Mouse (Mus musculus) stomach, embryonic 16.5 days (tissue): Measurements from ENCODE around the gene Aloxe3. TPM values are rescaled to one million over a fixed set of nuclear protein-coding genes. Genes with fewer than 3 reads are reported as not detected.

Experiments
- ATAC-seq: fragments of 200-750 bp; cut with Nextera tagmentation; 2 replicates; pipeline ENCODE4 v1.8.0; 2017; ENCODE audit warnings: moderate number of reproducible peaks, moderate TSS enrichment; ENCODE audit not compliant: insufficient read depth, low FRiP score
- H3K27ac ChIP-seq: fragments of 300-500 bp; sonication (generic); 2 replicates; pipeline ENCODE4 v1.5.1; 2014; ENCODE audit warnings: low read length
- H3K27me3 ChIP-seq: fragments of 300-500 bp; sonication (generic); 2 replicates; pipeline ENCODE4 v1.6.1; 2014; ENCODE audit warnings: low read length, control low read depth, mixed read lengths; ENCODE audit not compliant: control insufficient read depth, insufficient read depth
- H3K36me3 ChIP-seq: fragments of 300-500 bp; sonication (generic); 2 replicates; pipeline ENCODE4 v1.6.1; 2014; ENCODE audit warnings: low read length; ENCODE audit not compliant: control insufficient read depth, insufficient read depth
- H3K4me1 ChIP-seq: fragments of 300-500 bp; sonication (generic); 2 replicates; pipeline ENCODE4 v1.6.1; 2014; ENCODE audit warnings: low read length, control low read depth, mixed read lengths; ENCODE audit not compliant: control insufficient read depth, insufficient read depth
- H3K4me2 ChIP-seq: fragments of 300-500 bp; sonication (generic); 2 replicates; pipeline ENCODE4 v1.6.1; 2014; ENCODE audit warnings: low read depth, low read length, mixed read lengths
- H3K4me3 ChIP-seq: fragments of 300-500 bp; sonication (generic); replicated peaks from 2 replicates; pipeline ENCODE4 v1.5.1; 2014; ENCODE audit warnings: mild to moderate bottlenecking, low read length
- H3K9ac ChIP-seq: fragments of 300-500 bp; sonication (generic); 2 replicates; pipeline ENCODE4 v1.6.1; 2014; ENCODE audit warnings: low read length
- H3K9me3 ChIP-seq: fragments of 300-500 bp; sonication (generic); replicated peaks from 2 replicates; pipeline ENCODE4 v1.6.1; 2016; ENCODE audit warnings: low read length, control low read depth; ENCODE audit not compliant: control insufficient read depth
- WGBS: fragments of 180-500 bp; shearing (Covaris S2); extraction: QIAGEN DNeasy Blood & Tissue Kit; methylation state at CpG from one replicate; pipeline ENCODE4 v1.1.7; 2014; 5-methylcytosine and 5-hydroxymethylcytosine counted together
- polyA plus RNA-seq: library from polyadenylated mRNA; unstranded; fragments of >200 nt; fragmentation: Nextera tagmentation; extraction: Ambion mirVana; gene quantifications from 2 replicates; pipeline ENCODE4 v1.2.1, GENCODE M21; 2015

The Aloxe3 gene
- polyA plus RNA-seq, 1 experiment from 2014 or later = 2.0 TPM

- H3K27me3 ChIP-seq = no peaks in the 10 kb centered on the region
- H3K4me2 ChIP-seq = peak overlapping the region; percentile 96
- WGBS = under 1% methylated on average over 19 of the region's 19 CpGs
- H3K36me3 ChIP-seq = peaks cover 19% of the 10 kb centered on the region; the same call in 1 of the 2 replicates
- H3K4me3 ChIP-seq = peak overlapping the region; percentile 57
- peak overlapping the region; percentile 96 for H3K27ac ChIP-seq
- peak overlapping the region; percentile 81 for H3K9ac ChIP-seq
- ATAC-seq = peak; percentile 15
- H3K9me3 ChIP-seq = no peaks in the 10 kb centered on the region
- peaks cover 38% of the 10 kb centered on the region for H3K4me1 ChIP-seq
Measured at GRCm38 (mm10) chr11:69098762-69099091, 27.0 kb upstream of the Aloxe3 start.

DNA sequence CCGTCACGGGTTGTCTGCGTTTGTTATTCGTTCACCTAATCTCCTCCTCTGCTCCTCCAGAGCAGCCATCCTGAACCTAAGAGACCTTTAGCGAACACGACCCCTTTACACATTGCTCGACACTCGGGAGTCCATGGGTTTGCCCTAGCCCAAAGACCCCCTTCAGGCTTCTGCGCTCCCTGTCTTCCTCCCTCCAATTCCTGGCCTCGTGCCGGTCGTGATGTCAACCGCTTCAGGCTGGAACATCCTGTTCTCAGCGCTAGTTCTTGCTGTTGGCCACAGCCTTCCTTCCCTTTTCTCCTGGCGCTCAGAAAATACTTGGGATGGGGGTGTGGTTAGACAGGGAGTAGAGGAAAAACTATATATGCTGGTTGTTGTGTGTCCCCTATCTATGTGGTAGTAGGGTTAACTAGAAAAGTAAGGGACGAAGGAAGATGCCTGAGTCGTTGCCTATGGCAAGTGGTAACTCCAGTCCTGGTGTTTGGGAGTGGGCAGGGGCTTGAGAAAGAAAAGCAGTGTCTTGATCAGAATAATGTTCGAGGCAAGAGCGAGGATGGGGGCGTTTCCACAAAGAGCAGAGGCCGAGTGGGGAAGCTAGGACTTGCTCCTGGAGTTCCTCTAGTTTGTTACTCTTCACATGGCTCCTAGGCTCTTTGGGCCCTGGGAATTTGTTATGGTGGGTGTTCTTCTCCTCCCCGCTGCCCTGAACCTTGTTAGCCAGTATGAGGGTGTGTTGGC lies 26.4 kb upstream of the Aloxe3 start:
- peak overlapping the region; percentile 96 for H3K4me2 ChIP-seq
- peaks cover 36% of the 10 kb centered on the region for H3K4me1 ChIP-seq
- peak overlapping the region; percentile 81 for H3K9ac ChIP-seq
- peaks cover 24% of the 10 kb centered on the region; the same call in 1 of the 2 replicates for H3K36me3 ChIP-seq
- no peaks in the 10 kb centered on the region for H3K9me3 ChIP-seq
- ATAC-seq = no peak
- H3K27ac ChIP-seq = peak overlapping the region; percentile 96
- H3K27me3 ChIP-seq = no peaks in the 10 kb centered on the region
- peak overlapping the region; percentile 57 for H3K4me3 ChIP-seq
- under 1% methylated on average over 22 of the region's 22 CpGs for WGBS

- no peaks in the 10 kb centered on the region for H3K9me3 ChIP-seq
- H3K27ac ChIP-seq = peak overlapping the region; percentile 96
- peaks cover 30% of the 10 kb centered on the region for H3K36me3 ChIP-seq
- peak overlapping the region; percentile 96 for H3K4me2 ChIP-seq
- peak overlapping the region; percentile 57 for H3K4me3 ChIP-seq
- H3K4me1 ChIP-seq = peaks cover 34% of the 10 kb centered on the region
- WGBS = under 1% methylated on average over 23 of the region's 23 CpGs
- no peaks in the 10 kb centered on the region for H3K27me3 ChIP-seq
- H3K9ac ChIP-seq = peak overlapping the region; percentile 81
- peak; percentile 9; the same call in 1 of the 2 replicates for ATAC-seq
Measured at GRCm38 (mm10) chr11:69099915-69100345, 25.8 kb upstream of the Aloxe3 start.

GRCm38 (mm10) chr11:69100639-69101360 lies 24.9 kb upstream of the Aloxe3 start:
- no peak overlapping the region for H3K27ac ChIP-seq
- H3K9ac ChIP-seq = peak overlapping the region; percentile 81
- no peaks in the 10 kb centered on the region for H3K9me3 ChIP-seq
- peaks cover 38% of the 10 kb centered on the region for H3K36me3 ChIP-seq
- WGBS = 89% methylated on average over 20 of the region's 20 CpGs
- H3K4me3 ChIP-seq = no peak overlapping the region
- H3K27me3 ChIP-seq = no peaks in the 10 kb centered on the region
- ATAC-seq = no peak
- H3K4me1 ChIP-seq = peaks cover 34% of the 10 kb centered on the region
- peak overlapping the region; percentile 96 for H3K4me2 ChIP-seq

GRCm38 (mm10) chr11:69101604-69102402 lies 23.9 kb upstream of the Aloxe3 start:
- Histone ChIP-seq H3K36me3 (peaks cover 43% of the 10 kb centered on the region), H3K27me3 (no peaks in the 10 kb centered on the region), H3K4me2 (no peak overlapping the region), H3K4me3 (no peak overlapping the region), H3K27ac (no peak overlapping the region), H3K9me3 (no peaks in the 10 kb centered on the region), H3K9ac (no peak overlapping the region), H3K4me1 (peaks cover 34% of the 10 kb centered on the region)
- 88% methylated on average over 21 of the region's 21 CpGs for WGBS
- ATAC-seq = no peak

GRCm38 (mm10) chr11:69102403-69102725 lies 23.3 kb upstream of the Aloxe3 start:
- ATAC-seq = no peak
- Histone ChIP-seq H3K4me1 (peaks cover 31% of the 10 kb centered on the region), H3K36me3 (peaks cover 43% of the 10 kb centered on the region), H3K4me3 (no peak overlapping the region), H3K27ac (no peak overlapping the region), H3K4me2 (no peak overlapping the region), H3K9me3 (no peaks in the 10 kb centered on the region), H3K9ac (no peak overlapping the region), H3K27me3 (no peaks in the 10 kb centered on the region)
- 84% methylated on average over 7 of the region's 7 CpGs for WGBS

DNA sequence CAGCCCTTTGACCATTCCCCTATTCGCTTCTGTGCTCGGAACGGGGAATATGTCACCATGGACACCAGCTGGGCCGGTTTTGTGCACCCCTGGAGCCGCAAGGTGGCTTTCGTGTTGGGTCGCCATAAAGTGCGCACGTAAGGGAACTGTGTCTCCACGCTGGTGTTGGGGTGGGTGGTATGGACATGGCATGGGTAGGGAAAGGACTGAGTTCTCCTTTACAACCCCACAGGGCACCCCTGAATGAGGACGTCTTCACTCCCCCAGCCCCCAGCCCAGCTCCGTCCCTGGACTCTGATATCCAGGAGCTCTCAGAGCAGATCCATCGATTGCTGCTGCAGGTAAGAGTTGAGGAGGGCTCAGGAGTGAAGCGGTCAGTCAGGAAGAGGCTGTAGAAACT lies 22.6 kb upstream of the Aloxe3 start:
- H3K4me3 ChIP-seq = no peak overlapping the region
- no peak overlapping the region for H3K9ac ChIP-seq
- 94% methylated on average over 14 of the region's 14 CpGs for WGBS
- no peak for ATAC-seq
- H3K27ac ChIP-seq = no peak overlapping the region
- H3K4me2 ChIP-seq = no peak overlapping the region
- no peaks in the 10 kb centered on the region for H3K27me3 ChIP-seq
- peaks cover 24% of the 10 kb centered on the region for H3K4me1 ChIP-seq
- no peaks in the 10 kb centered on the region for H3K9me3 ChIP-seq
- H3K36me3 ChIP-seq = peaks cover 48% of the 10 kb centered on the region

GRCm38 (mm10) chr11:69103531-69104435 lies 21.9 kb upstream of the Aloxe3 start:
- peaks cover 48% of the 10 kb centered on the region for H3K36me3 ChIP-seq
- H3K9me3 ChIP-seq = no peaks in the 10 kb centered on the region
- H3K4me2 ChIP-seq = no peak overlapping the region
- H3K27ac ChIP-seq = no peak overlapping the region
- WGBS = 90% methylated on average over 15 of the region's 15 CpGs
- H3K9ac ChIP-seq = no peak overlapping the region
- H3K4me1 ChIP-seq = peaks cover 17% of the 10 kb centered on the region
- H3K27me3 ChIP-seq = no peaks in the 10 kb centered on the region
- ATAC-seq = no peak
- H3K4me3 ChIP-seq = no peak overlapping the region
